Mouse (Mus musculus): Measurements from ENCODE around the gene Nrsn2. TPM values are rescaled to one million over a fixed set of nuclear protein-coding genes. Genes with fewer than 3 reads are reported as not detected.

The Nrsn2 gene
- polyA plus RNA-seq, 1 experiment from 2014 or later = 12.5 TPM

Other genes with a start within 250 kb of the Nrsn2 start
- 3.4 and 3.8 TPM in 2 replicates for gene Tcf15, start 233.1 kb downstream of the Nrsn2 start, polyA plus RNA-seq (2016; fragmentation: Nextera tagmentation; extraction: Ambion mirVana)
- 92.3 and 97.8 TPM in 2 replicates for gene Csnk2a1, start 149.8 kb downstream of the Nrsn2 start, polyA plus RNA-seq (2016; fragmentation: Nextera tagmentation; extraction: Ambion mirVana)
- gene Tbc1d20, start 82.8 kb downstream of the Nrsn2 start, polyA plus RNA-seq (2016; fragmentation: Nextera tagmentation; extraction: Ambion mirVana) = 35.3 and 40.3 TPM in 2 replicates
- 91.4 and 96.6 TPM in 2 replicates for gene Rbck1, start 44.0 kb downstream of the Nrsn2 start, polyA plus RNA-seq (2016; fragmentation: Nextera tagmentation; extraction: Ambion mirVana)
- 2.1 and 2.5 TPM in 2 replicates for gene Trib3, start 32.6 kb downstream of the Nrsn2 start, polyA plus RNA-seq (2016; fragmentation: Nextera tagmentation; extraction: Ambion mirVana)
- gene Sox12, start 21.4 kb upstream of the Nrsn2 start, polyA plus RNA-seq (2016; fragmentation: Nextera tagmentation; extraction: Ambion mirVana) = 15.6 and 18.7 TPM in 2 replicates
- 51.3 and 53.3 TPM in 2 replicates for gene Zcchc3, start 38.4 kb upstream of the Nrsn2 start, polyA plus RNA-seq (2016; fragmentation: Nextera tagmentation; extraction: Ambion mirVana)
- gene 6820408C15Rik, start 38.9 kb upstream of the Nrsn2 start, polyA plus RNA-seq (2016; fragmentation: Nextera tagmentation; extraction: Ambion mirVana) = 0.54 and 1.1 TPM in 2 replicates
- gene Defb23, start 88.0 kb upstream of the Nrsn2 start, polyA plus RNA-seq (2016; fragmentation: Nextera tagmentation; extraction: Ambion mirVana) = not detected in 2 replicates
- not detected in 2 replicates for gene Defb20, start 100.4 kb upstream of the Nrsn2 start, polyA plus RNA-seq (2016; fragmentation: Nextera tagmentation; extraction: Ambion mirVana)
- gene Defb22, start 113.5 kb upstream of the Nrsn2 start, polyA plus RNA-seq (2016; fragmentation: Nextera tagmentation; extraction: Ambion mirVana) = not detected in 2 replicates
- gene Defb26, start 135.1 kb upstream of the Nrsn2 start, polyA plus RNA-seq (2016; fragmentation: Nextera tagmentation; extraction: Ambion mirVana) = not detected in 2 replicates
- not detected in 2 replicates for gene Defb28, start 141.6 kb upstream of the Nrsn2 start, polyA plus RNA-seq (2016; fragmentation: Nextera tagmentation; extraction: Ambion mirVana)
- gene Defb29, start 163.5 kb upstream of the Nrsn2 start, polyA plus RNA-seq (2016; fragmentation: Nextera tagmentation; extraction: Ambion mirVana) = not detected in 2 replicates
- gene Gm17416, start 192.7 kb upstream of the Nrsn2 start, polyA plus RNA-seq (2016; fragmentation: Nextera tagmentation; extraction: Ambion mirVana) = not detected in 2 replicates
- not detected in 2 replicates for gene Defb21, start 196.1 kb upstream of the Nrsn2 start, polyA plus RNA-seq (2016; fragmentation: Nextera tagmentation; extraction: Ambion mirVana)
- gene Defb19, start 203.7 kb upstream of the Nrsn2 start, polyA plus RNA-seq (2016; fragmentation: Nextera tagmentation; extraction: Ambion mirVana) = not detected in 2 replicates
- not detected in 2 replicates for gene Defb45, start 222.8 kb upstream of the Nrsn2 start, polyA plus RNA-seq (2016; fragmentation: Nextera tagmentation; extraction: Ambion mirVana)
- not detected in 2 replicates for gene Defb36, start 227.7 kb upstream of the Nrsn2 start, polyA plus RNA-seq (2016; fragmentation: Nextera tagmentation; extraction: Ambion mirVana)
- gene Defb25, start 246.4 kb upstream of the Nrsn2 start, polyA plus RNA-seq (2016; fragmentation: Nextera tagmentation; extraction: Ambion mirVana) = not detected in 2 replicates